Mouse (Mus musculus) midbrain, postnatal 0 days (tissue): Measurements from ENCODE around the gene Lamtor5. TPM values are rescaled to one million over a fixed set of nuclear protein-coding genes. Genes with fewer than 3 reads are reported as not detected.

Experiments
- ATAC-seq: fragments of 200-750 bp; cut with Nextera tagmentation; 2 replicates; pipeline ENCODE4 v1.8.0; 2017; ENCODE audit warnings: moderate number of reproducible peaks, mild to moderate bottlenecking, moderate TSS enrichment, moderate library complexity; ENCODE audit not compliant: low FRiP score
- DNase-seq: peaks from one replicate; pipeline ENCODE4 v3.0.0-alpha.2; 2015; ENCODE audit warnings: low spot score
- H3K27ac ChIP-seq: fragments of 300-500 bp; sonication (generic); 2 replicates; pipeline ENCODE4 v1.5.1; 2014; ENCODE audit warnings: low read depth, mild to moderate bottlenecking, low read length, mixed read lengths
- H3K27me3 ChIP-seq: fragments of 300-500 bp; sonication (generic); 2 replicates; pipeline ENCODE4 v1.6.1; 2014; ENCODE audit warnings: low read length, control low read depth, mixed read lengths; ENCODE audit not compliant: insufficient read depth
- H3K36me3 ChIP-seq: fragments of 300-500 bp; sonication (generic); 2 replicates; pipeline ENCODE4 v1.6.1; 2014; ENCODE audit warnings: low read length, control low read depth, mixed read lengths; ENCODE audit not compliant: insufficient read depth
- H3K4me1 ChIP-seq: fragments of 300-500 bp; sonication (generic); 2 replicates; pipeline ENCODE4 v1.6.1; 2014; ENCODE audit warnings: mild to moderate bottlenecking, control low read depth, antibody characterized with exemption, low read length, mixed read lengths; ENCODE audit not compliant: insufficient read depth
- H3K4me2 ChIP-seq: fragments of 300-500 bp; sonication (generic); 2 replicates; pipeline ENCODE4 v1.6.1; 2014; ENCODE audit warnings: low read depth, mild to moderate bottlenecking, low read length, mixed read lengths; ENCODE audit not compliant: poor library complexity, severe bottlenecking
- H3K4me3 ChIP-seq: fragments of 300-500 bp; sonication (generic); 2 replicates; pipeline ENCODE4 v1.5.1; 2014; ENCODE audit warnings: low read depth, mild to moderate bottlenecking, low read length, moderate library complexity
- H3K9ac ChIP-seq: fragments of 300-500 bp; sonication (generic); replicated peaks from 2 replicates; pipeline ENCODE4 v1.6.1; 2014; ENCODE audit warnings: mild to moderate bottlenecking, low read length, moderate library complexity, mixed read lengths; ENCODE audit not compliant: poor library complexity, severe bottlenecking
- H3K9me3 ChIP-seq: fragments of 300-500 bp; sonication (generic); 2 replicates; pipeline ENCODE4 v1.6.1; 2016; ENCODE audit warnings: low read length, control low read depth
- CTCF ChIP-seq: IDR thresholded peaks from 2 replicates; pipeline ENCODE4 v1.5.1; 2016; ENCODE audit warnings: antibody characterized with exemption, mild to moderate bottlenecking
- WGBS: fragments of 180-500 bp; shearing (Covaris S2); extraction: QIAGEN DNeasy Blood & Tissue Kit; methylation state at CpG from one replicate; pipeline ENCODE4 v1.1.7; 2014; 5-methylcytosine and 5-hydroxymethylcytosine counted together
- polyA plus RNA-seq: library from polyadenylated mRNA; unstranded; fragments of >200 nt; fragmentation: Nextera tagmentation; extraction: Ambion mirVana; gene quantifications from 2 replicates; pipeline ENCODE4 v1.2.1, GENCODE M21; 2015
- total RNA-seq: library from RNA; depleted of rRNA; stranded (reverse); fragments of >200 nt; gene quantifications from 2 replicates; pipeline ENCODE4 v1.2.3, GENCODE M21; 2014

Gene Lamtor5
- total and polyA plus RNA-seq, 2 experiments from 2014 or later, result 69.9 to 153 TPM

GRCm38 (mm10) chr3:107249042-107249441 lies 29.6 kb upstream of the Lamtor5 start:
- Histone ChIP-seq H3K9me3 (no peaks in the 10 kb centered on the region), H3K9ac (no peak overlapping the region), H3K27me3 (no peaks in the 10 kb centered on the region), H3K4me3 (no peak overlapping the region), H3K36me3 (no peaks in the 10 kb centered on the region), H3K4me1 (no peaks in the 10 kb centered on the region), H3K27ac (no peak overlapping the region), H3K4me2 (no peak overlapping the region)
- DNase-seq (no peak), ATAC-seq (no peak)
- WGBS, result 65% methylated on average over 3 of the region's 3 CpGs
- TF ChIP-seq CTCF, result no peak

DNA sequence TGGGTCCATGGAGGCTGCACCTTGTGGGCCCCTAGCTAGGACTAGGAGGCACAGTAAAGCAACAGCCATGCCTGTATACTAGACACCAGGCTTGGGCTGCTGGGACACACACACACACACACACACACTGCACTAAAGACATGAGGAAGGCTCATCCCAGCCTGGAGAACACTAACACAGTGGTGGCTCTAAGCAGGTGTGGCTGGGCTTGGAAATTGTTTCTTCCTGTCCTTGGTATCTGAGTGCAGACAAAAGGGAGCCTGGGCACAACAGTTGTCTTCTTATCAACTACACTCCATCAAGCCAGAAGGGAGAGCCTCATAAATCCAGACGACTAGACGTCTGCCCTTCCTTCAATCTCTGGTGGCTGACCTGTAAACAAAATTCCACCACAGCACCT lies 28.3 kb upstream of the Lamtor5 start:
- ATAC-seq (no peak), DNase-seq (no peak)
- H3K27me3 ChIP-seq, result no peaks in the 10 kb centered on the region
- H3K4me2 ChIP-seq, result no peak overlapping the region
- H3K36me3 ChIP-seq, result no peaks in the 10 kb centered on the region
- no peak overlapping the region for H3K4me3 ChIP-seq
- H3K4me1 ChIP-seq, result no peaks in the 10 kb centered on the region
- H3K9me3 ChIP-seq, result no peaks in the 10 kb centered on the region
- TF ChIP-seq CTCF, result no peak
- no peak overlapping the region for H3K9ac ChIP-seq
- H3K27ac ChIP-seq, result no peak overlapping the region
- 73% methylated on average over 2 of the region's 2 CpGs for WGBS

- no peak for ATAC-seq
- no peak for DNase-seq
- no peaks in the 10 kb centered on the region for H3K36me3 ChIP-seq
- TF ChIP-seq CTCF, result no peak
- H3K4me3 ChIP-seq, result no peak overlapping the region
- no peak overlapping the region for H3K9ac ChIP-seq
- WGBS, result 77% methylated on average over 4 of the region's 4 CpGs
- no peak overlapping the region for H3K27ac ChIP-seq
- H3K27me3 ChIP-seq, result no peaks in the 10 kb centered on the region
- no peaks in the 10 kb centered on the region for H3K9me3 ChIP-seq
- H3K4me1 ChIP-seq, result no peaks in the 10 kb centered on the region
- H3K4me2 ChIP-seq, result no peak overlapping the region
These were observed 26.6 kb upstream of the Lamtor5 start for GRCm38 (mm10) chr3:107252035-107252434.

DNA sequence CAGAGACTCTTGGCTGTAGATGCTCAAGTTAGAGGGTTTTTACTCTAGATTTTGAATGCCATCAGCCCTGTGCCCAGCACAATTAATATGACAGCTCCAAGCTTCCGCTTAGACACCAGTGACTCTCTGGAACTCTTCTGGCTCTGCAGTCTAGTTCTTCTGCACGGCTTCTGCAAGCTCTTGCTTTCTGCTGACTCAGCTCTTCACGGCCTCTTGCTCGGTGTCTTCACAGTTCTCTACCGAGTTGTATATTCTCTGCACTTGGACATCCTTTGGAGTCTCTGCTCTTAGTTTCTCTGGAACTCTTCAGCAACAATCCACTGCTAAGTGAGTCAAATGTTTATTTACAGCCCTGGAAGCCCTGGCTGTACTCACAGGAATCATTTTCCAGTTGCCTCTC lies 24.7 kb upstream of the Lamtor5 start:
- H3K4me1 ChIP-seq, result no peaks in the 10 kb centered on the region
- H3K4me2 ChIP-seq, result no peak overlapping the region
- ATAC-seq (no peak), DNase-seq (no peak)
- H3K36me3 ChIP-seq, result no peaks in the 10 kb centered on the region
- H3K9me3 ChIP-seq, result no peaks in the 10 kb centered on the region
- no peak overlapping the region for H3K9ac ChIP-seq
- 88% methylated on average over 5 of the region's 5 CpGs for WGBS
- H3K27ac ChIP-seq, result no peak overlapping the region
- no peak for TF ChIP-seq CTCF
- H3K4me3 ChIP-seq, result no peak overlapping the region
- no peaks in the 10 kb centered on the region for H3K27me3 ChIP-seq

DNA sequence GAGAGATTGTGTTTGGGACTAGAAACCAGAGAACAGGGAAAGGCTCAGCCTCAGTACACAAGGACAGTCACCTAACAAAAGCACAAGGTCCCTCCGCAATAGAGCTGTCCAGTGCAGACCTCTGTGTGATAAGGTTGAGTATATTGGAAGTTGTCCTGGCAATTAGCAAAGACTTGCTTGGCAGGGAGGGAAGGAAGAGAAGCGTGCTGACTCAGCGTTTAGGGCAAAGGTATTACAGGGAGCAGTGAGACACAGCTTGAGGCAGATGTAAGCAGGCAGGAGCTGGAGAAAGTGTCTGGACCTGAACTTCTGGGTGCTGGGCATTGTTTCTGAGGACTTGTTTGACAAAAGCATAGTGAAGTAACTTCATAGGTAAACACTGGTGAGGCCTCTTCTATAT lies 22.7 kb upstream of the Lamtor5 start:
- no peaks in the 10 kb centered on the region for H3K36me3 ChIP-seq
- H3K9me3 ChIP-seq, result no peaks in the 10 kb centered on the region
- ATAC-seq, result no peak
- TF ChIP-seq CTCF, result no peak
- peaks cover under 1% of the 10 kb centered on the region for H3K4me1 ChIP-seq
- H3K4me2 ChIP-seq, result no peak overlapping the region
- WGBS, result 87% methylated on average over 3 of the region's 3 CpGs
- no peak overlapping the region for H3K27ac ChIP-seq
- DNase-seq, result no peak
- no peaks in the 10 kb centered on the region for H3K27me3 ChIP-seq
- no peak overlapping the region for H3K4me3 ChIP-seq
- H3K9ac ChIP-seq, result no peak overlapping the region

GRCm38 (mm10) chr3:107256724-107257123 lies 21.9 kb upstream of the Lamtor5 start:
- no peak for TF ChIP-seq CTCF
- Histone ChIP-seq H3K27ac (no peak overlapping the region), H3K4me3 (no peak overlapping the region), H3K4me1 (peaks cover 6% of the 10 kb centered on the region), H3K36me3 (no peaks in the 10 kb centered on the region), H3K4me2 (no peak overlapping the region), H3K9ac (no peak overlapping the region), H3K9me3 (no peaks in the 10 kb centered on the region), H3K27me3 (no peaks in the 10 kb centered on the region)
- no peak for ATAC-seq
- WGBS, result 62% methylated on average over 7 of the region's 7 CpGs
- DNase-seq, result peak; percentile 46
